Mouse (Mus musculus): ENCODE data around the gene H2-Ab1.
"Not testable (repeated sequence)": the region's sequence is repeated elsewhere in the genome, so short reads cannot be mapped to it uniquely, and the experiment has no call there.

The H2-Ab1 gene

DNA sequence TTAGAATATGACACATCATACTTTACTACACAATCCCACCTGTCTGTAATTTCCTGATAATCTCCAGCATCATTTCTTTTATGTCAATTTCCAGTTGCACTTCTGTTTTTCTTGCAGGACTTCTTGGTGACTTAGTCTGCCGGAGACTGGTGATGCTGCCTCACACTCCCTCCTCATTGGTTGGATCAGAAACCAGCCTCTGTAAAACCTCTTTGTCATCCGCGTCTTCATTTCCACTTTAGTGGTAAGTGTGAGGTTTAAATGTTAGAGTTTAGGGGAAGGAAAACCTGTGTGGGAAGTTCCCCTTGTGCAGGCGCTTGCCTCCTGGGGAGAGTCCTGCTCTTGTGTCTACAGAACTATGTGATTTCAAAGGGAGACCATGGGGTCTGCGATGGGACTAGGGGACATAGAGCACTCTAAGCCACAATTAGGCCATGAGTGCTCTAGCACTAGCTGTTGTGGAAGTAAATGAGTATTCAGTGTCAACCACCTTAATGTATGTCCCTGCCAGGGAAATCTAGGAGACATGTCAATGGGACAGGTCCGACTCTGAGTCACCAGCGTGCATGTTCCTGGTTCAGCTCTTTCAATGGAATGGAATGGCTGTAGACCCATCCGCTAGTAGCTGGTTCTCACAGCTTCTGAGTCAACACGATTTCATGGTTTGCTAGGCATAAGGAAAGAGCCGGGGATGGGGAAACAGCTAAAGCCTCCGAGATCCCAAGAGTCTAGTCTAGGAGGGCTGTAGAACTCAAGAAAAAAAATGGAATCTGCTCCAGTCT, at the start of gene H2-Ab1:
TSS of gene H2-Ab1 (plus strand) at position 96 of the 782 bp plus-strand sequence.
- peak; percentile 75 to 87 for DNase-seq

DNA sequence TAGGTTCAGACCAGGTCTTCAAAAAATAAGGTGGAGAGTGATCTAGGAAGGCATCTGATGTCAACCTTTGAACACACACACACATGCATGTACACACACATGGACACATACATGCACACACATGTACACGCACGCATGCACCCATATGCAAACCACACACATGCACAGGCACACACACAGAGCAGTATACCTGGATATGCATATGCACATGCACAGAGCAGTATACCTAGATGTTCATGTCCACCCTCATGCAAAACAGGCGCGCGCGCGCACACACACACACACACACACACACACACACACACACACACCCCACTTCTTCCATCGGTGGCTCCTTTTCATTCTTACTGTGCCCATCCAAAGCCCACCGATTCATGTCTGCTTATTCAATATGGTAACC, 49.6 kb upstream of the H2-Ab1 start:
- DNase-seq, result peak in 1 of 2 experiments; percentile 0

DNA sequence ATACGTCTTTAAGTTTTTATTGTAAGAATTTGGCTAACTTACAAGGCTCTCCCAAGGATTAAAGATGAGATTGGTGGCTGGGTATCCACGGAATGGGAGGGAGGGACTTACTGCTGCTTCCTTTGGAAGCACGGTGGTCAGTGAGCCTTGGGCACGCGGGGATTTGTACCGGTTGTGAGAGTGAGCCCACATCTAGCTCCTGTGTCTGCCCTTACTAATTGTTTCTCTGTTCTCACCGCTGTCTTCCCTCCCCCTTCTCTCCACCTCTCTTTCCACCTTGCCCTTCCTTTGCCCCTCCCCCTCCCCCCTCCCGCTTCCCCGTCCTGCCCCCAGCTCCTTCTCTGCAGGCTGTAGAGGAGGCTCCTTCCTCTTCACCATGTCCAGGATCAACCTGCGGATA, 49.1 kb upstream of the H2-Ab1 start:
- peak in 1 of 2 experiments; percentile 1 for DNase-seq

DNA sequence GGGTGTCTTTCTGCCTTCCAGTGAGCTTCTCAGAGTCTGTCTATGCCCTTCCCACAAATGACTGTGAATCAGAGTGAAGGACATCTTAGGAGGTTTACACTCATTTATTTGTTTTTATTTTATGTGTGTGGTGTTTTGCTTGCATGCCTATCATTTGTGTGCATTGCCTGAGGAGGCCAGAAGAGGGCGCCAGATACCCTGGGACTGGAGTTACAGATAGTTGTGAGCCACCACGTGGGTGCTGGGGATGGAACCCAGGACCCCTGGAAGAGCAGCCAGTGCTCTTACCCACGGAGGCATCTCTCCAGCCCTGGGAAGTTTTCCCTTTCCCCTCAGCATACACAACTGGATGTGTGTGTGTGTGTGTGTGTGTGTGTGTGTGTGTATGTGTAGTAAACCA, 47.8 kb upstream of the H2-Ab1 start:
- DNase-seq, result peak in 1 of 2 experiments; percentile 35

DNA sequence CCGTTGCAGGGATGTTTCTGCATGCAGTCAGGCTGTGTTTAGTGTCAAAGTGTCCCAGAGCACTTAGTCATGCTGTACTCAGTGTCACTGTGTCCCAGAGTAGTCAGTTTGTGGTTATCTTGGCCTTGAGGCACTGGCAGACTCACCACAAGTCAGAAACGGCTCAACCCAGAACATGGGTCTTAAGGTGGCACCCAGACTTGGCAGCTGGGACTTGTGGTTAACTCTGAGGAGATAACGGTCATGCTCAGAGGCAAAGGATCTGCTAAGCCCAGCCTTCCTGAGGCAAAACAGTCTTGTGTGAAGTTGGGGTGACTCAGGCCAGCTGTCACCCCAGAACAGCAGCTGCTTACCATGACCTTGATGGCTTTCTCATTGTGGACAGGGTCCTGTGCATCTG, 46.9 kb upstream of the H2-Ab1 start:
- peak in 1 of 2 experiments; percentile 1 for DNase-seq

DNA sequence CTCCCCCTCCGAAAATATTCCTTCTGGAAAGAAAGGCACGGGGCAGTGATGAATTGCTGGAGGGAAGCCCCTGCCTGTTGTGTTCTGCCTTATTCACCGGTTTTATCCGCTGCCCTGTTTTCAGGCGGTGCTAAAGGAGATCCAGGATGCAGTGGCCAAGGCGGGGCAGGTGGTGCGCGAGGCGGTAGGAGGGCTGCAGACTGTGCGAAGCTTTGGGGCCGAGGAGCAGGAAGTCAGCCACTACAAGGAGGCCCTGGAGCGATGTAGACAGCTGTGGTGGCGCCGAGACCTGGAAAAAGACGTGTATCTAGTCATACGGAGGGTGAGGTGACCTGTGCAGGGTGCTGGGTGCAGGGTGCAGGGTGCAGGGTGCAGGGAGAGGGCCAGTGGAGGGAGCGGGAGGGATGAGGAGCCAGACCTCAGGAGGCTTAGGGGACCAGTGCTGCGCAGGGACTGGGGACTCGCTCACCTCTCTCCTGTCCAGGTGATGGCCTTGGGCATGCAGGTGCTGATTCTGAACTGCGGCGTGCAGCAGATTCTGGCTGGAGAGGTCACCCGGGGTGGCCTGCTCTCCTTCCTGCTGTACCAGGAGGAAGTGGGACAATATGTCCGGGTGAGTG, 45.6 kb upstream of the H2-Ab1 start:
- peak in 1 of 2 experiments; percentile 4 for DNase-seq

DNA sequence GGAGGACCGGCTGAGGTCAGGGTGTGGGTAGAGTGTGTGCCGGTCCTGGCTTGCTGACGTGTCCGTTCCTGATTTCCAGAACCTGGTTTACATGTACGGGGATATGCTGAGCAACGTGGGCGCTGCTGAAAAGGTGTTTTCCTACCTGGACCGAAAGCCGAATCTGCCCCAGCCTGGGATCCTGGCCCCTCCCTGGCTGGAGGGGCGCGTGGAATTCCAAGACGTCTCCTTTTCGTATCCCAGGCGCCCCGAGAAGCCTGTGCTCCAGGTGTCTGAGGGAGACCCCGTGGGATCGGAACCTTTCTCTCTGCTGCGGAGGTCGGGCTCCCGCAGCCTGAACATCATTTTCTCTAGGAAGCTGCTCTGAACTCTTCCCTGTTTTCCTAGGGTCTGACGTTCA, 43.6 kb upstream of the H2-Ab1 start:
- no peak for DNase-seq

DNA sequence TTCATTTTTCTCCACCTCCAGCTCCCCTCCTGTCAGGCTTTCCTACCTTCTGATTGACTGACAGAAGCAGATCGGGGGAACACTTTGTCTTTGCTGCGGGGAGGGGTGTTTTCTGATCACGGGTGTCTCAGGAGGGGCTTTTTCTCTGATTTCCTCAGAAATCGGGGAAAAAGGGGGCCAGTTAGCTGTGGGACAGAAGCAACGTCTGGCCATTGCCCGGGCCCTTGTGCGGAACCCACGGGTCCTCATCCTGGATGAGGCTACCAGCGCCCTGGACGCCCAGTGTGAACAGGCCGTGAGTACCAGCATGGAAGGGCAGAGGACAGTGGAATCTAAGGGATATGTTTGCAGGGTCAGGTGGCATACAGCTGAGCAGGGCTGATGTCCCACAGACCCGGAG, 42.3 kb upstream of the H2-Ab1 start:
- DNase-seq, result peak in 1 of 2 experiments; percentile 0

DNA sequence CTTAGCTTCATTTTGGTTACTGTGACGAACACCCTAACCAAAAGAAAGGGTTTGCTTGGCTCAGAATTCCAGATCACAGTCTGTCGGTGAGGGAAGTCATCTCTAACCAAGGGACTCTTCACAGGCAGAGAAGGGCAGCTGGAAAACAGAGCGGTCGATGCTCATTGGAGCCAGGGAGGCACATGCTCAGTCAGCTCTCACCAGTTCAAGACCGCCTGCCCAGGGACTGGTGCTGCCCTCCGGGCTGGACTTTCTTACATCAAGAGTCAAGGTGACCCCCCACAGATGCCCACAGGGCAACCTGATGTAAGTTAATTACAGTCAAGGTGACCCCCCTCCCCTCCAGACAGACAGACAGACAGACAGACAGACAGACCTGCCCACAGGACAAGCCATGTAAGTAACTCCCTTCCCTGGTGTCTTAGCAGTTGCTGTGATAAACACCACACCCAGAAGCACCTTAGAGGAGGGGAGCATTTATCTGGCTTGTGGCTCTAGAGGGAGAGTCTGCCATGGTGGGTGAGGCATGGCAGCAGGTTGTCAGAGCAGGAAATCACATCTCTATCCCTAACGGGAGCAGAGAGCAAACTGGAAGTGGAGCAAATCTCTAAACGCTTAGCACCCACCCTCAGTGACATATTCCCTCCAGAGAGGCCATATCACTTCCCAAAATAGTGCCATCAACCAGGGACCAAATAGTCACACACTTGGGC, 40.1 kb upstream of the H2-Ab1 start:
- DNase-seq, result peak in 1 of 2 experiments; percentile 5

DNA sequence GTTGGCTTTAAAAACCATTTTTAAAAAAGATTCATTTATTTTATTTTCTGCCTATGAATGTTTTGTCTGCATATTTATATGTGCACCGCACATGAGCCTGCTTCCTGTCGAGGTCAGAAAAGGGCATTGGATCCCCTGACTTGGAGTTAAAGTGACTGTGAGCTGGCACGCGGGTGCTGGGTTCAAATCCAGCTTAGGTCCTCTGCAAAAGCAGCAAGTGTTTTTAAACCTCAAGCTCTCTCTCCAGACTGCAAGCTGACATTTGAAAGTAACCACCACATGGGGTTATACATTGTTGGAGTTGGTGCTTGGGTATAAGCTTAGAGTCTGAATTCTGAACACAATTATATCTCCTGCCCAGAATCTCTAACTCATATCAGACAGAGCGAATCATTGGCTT, 39.5 kb upstream of the H2-Ab1 start:
- DNase-seq, result peak in 1 of 2 experiments; percentile 2

DNA sequence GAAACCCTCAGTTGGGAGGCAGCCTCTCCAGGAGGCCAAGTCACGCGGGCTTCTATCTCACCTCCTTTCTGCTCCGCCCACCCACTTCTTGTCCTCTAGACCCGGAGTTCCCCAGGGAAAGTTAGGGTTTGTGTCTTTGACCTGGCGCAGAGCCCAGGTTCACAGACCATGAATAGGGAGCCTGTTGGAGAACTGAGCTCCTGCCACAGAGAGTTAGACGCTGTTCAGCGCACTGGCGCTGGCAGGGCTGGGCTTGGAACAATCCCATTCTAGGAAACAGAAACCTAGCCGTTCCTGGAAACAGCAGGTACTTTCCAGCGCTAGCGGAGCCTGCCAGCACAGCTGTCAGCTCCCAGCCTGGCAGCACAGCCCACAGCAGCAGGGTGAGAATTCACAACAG, 38.8 kb upstream of the H2-Ab1 start:
- peak; percentile 92 to 93 for DNase-seq

DNA sequence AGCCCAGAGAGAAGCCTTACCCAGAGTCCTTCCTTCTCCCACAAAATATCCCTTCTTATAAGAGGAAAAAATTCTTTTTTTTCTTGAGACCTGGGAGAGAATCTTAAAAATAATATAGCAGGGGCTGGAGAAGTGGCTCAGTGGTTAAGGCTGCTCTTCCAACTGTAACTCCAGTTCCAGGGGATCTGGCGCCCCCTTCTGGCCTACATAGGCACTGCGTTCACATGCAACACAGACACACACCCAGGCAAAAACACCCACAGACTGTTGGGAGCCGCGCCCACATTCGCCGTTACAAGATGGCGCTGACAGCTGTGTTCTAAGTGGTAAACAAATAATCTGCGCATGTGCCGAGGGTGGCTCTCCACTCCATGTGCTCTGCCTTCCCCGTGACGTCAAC, 38.4 kb upstream of the H2-Ab1 start:
- peak; percentile 65 to 88 for DNase-seq

DNA sequence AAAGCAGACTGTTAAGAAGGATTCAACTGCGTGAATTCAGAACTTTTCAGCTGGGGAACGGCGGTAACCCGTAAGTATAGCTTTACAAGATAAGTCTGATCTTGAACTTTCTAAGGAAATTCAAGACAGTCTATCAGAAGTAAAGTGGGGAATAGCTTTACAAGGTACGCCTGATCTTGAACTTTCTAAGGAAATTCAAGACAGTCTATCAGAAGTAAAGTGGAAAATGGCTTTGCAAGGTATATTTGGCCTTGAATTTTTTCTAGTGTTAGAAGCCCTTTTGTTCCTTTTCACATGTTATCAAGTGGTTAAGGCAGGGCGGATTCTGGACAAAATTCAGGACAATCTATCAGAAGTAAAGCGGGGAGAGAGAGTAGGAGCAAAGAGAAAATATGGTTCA, 37.7 kb upstream of the H2-Ab1 start:
- peak in 1 of 2 experiments; percentile 27 for DNase-seq

DNA sequence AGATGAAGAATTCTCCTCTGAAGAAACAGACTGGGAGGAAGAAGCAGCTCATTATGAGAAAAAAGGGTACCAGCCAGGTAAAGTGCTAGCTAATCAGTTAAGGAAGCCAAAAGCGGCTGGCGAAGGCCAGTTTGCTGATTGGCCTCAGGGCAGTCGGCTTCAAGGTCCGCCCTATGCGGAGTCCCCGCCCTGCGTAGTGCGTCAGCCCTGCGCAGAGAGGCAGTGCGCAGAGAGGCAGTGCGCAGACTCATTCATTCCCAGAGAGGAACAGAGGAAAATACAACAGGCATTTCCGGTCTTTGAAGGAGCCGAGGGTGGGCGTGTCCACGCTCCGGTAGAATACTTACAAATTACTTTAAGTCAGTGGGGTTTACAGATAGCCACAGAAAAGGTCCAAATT, 37.1 kb upstream of the H2-Ab1 start:
- not testable (repeated sequence) for DNase-seq

DNA sequence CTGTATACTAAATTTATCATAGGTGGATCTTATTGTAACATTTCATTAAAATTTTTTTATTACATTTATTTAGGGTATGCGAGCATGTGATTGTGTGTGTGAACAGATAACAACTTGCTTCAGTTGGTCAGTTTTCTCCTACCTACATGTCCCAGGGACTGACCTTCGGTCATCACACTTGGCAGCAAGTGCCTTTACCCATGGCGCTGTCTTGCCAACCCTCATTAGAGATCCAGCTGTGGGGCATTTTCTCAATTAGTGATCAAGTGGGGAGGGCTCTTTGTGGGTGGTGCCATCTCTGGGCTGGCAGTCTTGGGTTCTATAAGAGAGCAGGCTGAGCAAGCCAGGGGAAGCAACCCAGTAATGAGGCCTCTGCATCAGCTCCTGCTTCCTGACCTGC, 32.7 kb upstream of the H2-Ab1 start:
- DNase-seq, result peak; percentile 28 to 59

DNA sequence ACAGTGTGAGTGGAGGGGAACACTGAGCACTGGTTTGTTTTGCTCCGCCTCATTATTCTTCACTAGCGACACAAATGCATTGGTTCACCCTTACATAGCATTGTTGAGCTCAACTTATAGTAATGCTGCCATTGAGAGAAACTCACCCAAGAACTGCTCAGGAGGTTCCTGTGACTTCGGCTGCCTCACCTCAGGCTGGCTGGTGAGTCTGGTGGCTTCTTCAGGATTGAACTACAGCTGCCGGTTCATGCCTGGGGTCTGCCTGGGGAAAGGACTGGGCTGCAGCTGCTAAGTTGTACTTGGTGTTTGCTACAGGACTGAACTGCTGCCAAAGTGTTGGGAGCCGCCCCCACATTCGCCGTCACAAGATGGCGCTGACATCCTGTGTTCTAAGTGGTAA, 32.1 kb upstream of the H2-Ab1 start:
- no peak for DNase-seq

DNA sequence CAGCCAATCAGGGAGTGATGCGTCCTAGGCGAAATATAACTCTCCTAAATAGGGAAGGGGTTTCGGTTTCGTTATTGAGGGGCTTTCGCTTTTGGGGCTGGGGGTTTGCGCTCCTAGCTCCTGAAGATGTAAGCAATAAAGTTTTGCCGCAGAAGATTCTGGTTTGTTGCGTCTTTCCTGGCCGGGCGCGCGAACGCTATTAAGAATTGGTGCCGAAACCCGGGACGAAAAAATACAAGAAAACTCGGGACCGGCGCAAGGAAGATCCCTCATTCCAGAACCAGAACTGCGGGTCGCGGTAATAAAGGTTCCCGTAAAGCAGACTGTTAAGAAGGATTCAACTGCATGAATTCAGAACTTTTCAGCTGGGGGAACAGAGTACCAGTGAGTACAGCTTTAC, 31.6 kb upstream of the H2-Ab1 start:
- DNase-seq, result peak in 1 of 2 experiments; percentile 1

DNA sequence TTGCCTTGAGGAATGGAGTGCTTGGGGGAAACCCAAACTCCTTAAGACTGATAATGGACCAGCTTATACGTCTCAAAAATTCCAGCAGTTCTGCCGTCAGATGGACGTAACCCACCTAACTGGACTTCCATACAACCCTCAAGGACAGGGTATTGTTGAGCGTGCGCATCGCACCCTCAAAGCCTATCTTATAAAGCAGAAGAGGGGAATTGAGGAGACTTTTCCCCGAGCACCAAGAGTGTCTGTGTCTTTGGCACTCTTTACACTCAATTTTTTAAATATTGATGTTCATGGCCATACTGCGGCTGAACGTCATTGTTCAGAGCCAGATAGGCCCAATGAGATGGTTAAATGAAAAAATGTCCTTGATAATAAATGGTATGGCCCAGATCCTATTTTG, 26.5 kb upstream of the H2-Ab1 start:
- not testable (repeated sequence) for DNase-seq

DNA sequence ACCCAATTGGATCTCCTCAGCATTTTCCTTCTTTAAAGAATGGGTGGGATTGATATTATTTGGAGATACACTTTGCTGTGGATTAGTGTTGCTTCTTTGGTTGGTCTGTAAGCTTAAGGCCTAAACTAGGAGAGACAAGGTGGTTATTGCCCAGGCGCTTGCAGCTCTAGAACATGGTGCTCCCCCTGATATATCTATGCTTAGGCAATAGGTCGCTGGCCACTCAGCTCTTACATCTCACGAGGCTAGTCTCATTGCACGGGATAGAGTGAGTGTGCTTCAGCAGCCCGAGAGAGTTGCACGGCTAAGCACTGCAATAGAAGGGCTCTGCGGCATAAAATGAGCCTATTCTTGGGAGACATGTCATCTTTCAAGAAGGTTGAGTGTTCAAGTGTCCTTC, 25.5 kb upstream of the H2-Ab1 start:
- DNase-seq, result not testable (repeated sequence)

DNA sequence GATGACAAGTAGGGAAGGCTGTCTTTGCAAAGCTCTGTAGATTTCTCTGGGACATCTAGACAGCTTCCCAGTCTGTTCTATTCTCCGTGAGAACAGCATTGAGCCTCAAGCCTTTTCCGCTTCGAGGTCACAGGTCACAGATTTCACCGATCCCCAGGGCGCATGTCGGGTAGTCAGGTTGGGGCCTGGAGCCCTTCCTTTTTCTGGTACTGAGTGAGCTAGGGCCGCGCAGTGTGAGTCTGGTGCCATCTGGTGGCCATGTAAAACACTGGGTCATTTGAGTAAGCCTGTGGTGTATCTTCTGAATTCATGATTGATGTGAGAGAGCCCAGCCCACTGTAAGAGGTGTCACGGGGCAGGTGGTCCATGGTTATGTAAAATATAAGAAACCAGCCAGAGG, 22.6 kb upstream of the H2-Ab1 start:
- peak; percentile 77 to 92 for DNase-seq

DNA sequence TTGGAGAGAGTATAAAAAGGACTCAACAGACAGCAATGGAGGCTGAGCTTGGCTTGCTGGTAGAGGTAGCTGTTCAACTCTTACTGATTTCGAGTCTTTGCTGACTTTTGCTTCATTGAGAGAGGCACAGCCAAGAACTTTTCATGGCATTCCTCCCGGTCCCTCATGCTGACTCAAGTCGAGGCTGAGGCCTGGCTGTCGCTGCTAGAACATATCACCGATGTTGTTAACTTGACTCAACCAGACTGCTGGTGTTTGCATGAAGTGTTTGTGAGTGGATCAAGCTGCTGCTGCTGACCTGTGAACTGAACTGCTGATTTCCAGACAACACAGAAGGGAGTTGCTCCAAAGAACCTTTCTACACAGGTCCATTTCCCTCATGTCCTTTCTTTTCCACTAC, 20.8 kb upstream of the H2-Ab1 start:
- DNase-seq, result no peak

DNA sequence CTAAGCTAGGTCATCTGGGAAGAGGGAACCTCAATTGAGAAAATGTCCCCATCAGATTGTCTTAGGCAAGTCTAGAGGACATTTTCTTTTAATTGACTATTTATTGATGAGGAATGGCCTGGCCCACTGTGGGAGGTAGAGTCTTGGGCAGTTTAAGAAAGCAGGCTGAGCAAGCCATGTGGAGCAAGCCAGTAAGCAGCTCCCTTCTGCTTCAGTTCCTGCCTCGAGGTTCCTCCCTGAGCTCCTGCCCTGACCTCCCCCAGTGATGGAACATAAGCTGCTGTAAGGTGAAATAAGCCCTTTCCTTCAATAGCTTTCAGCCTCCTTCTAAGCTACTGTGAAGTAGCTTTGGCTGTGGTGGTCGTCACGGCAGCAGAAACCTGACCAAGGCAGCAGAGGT, 19.7 kb upstream of the H2-Ab1 start:
- no peak for DNase-seq

DNA sequence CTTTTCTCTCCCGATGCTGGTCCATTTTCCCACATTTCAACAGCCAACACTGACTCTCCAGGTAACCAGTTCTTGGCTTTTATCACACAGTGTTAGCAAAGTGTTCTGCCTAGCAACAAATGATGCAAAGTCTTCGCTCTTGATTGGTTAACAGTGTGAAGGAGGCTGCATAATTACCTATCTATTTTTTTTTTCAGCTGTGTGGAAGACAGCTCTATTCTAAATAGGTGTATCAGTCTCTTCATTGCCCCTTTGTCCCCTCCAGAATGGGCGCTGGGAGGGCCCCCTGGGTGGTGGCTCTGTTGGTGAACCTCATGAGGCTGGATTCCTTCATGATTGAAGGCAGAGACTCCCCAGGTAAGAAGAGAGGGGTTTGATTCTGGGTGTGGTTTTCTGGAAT, 18.8 kb upstream of the H2-Ab1 start, which contains the start of gene H2-Ob:
TSS of gene H2-Ob (plus strand) at position 198 of the 400 bp plus-strand sequence.
- DNase-seq, result peak; percentile 63 to 64

DNA sequence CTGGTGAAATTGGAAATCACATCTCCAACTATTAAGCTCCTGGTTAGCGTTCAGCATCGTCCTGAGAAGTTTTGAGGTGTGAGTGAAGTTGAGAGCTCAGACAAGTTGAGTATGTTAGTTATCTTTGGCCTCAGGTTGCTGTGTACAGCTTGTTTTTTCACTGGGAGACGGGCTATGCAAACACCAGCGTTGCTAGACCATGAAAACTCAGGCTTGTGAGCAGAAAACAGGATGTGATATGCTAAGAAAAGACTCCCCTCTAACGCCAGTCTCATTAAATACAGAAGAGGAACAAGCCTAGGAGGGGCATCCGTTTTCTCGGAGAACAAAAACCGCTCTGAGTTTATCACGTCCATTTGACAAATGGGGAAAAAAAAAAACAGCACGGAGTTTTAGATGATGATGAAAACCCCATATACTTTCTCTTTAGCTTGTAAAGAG, 17.9 kb upstream of the H2-Ab1 start:
- peak; percentile 14 to 44 for DNase-seq
